Mouse (Mus musculus) ES-Bruce4 (cell line): ENCODE results near the gene Kti12. TPM values are rescaled to one million over a fixed set of nuclear protein-coding genes. Genes with fewer than 3 reads are reported as not detected.
A peak's percentile ranks its signal among the peaks of the same experiment; 100 is the strongest.

Experiments used
- H3K27ac ChIP-seq: 2 replicates; pipeline ENCODE4 v1.5.1; 2012; ENCODE audit warnings: low read length, inconsistent platforms; ENCODE audit not compliant: insufficient read depth
- H3K27me3 ChIP-seq: 2 replicates; pipeline ENCODE4 v1.6.1; 2012; ENCODE audit warnings: mild to moderate bottlenecking, low read length, inconsistent platforms; ENCODE audit not compliant: control insufficient read depth, poor library complexity, insufficient read depth, severe bottlenecking
- H3K36me3 ChIP-seq: 2 replicates; pipeline ENCODE4 v1.6.1; 2012; ENCODE audit warnings: inconsistent platforms, mild to moderate bottlenecking, low read length, moderate library complexity; ENCODE audit not compliant: control insufficient read depth, poor library complexity, insufficient read depth, severe bottlenecking
- H3K4me1 ChIP-seq: one replicate; pipeline ENCODE4 v1.8.1; 2011; ENCODE audit warnings: low read length; ENCODE audit not compliant: control insufficient read depth, insufficient read depth
- H3K4me3 ChIP-seq: 2 replicates; pipeline ENCODE4 v1.5.1; 2011; ENCODE audit warnings: low read depth, mild to moderate bottlenecking, low read length
- H3K9ac ChIP-seq: 2 replicates; pipeline ENCODE4 v1.6.1; 2012; ENCODE audit warnings: low read depth, mild to moderate bottlenecking, inconsistent platforms; ENCODE audit not compliant: poor library complexity, severe bottlenecking
- H3K9me3 ChIP-seq: replicated peaks from 2 replicates; pipeline ENCODE4 v1.6.1; 2012; ENCODE audit warnings: mild to moderate bottlenecking, low read length, inconsistent platforms; ENCODE audit not compliant: control insufficient read depth, poor library complexity, insufficient read depth, severe bottlenecking
- CTCF ChIP-seq: IDR thresholded peaks from one replicate; pipeline ENCODE4 v1.8.1; 2011; ENCODE audit warnings: low read depth, low read length
- EP300 ChIP-seq: IDR thresholded peaks from 2 replicates; pipeline ENCODE4 v1.6.1; 2011; ENCODE audit warnings: low read depth, low read length; ENCODE audit not compliant: insufficient read depth
- POLR2A ChIP-seq: IDR thresholded peaks from one replicate; pipeline ENCODE4 v1.8.1; 2011; ENCODE audit warnings: low read length; ENCODE audit not compliant: insufficient read depth
- polyA plus RNA-seq: library from polyadenylated mRNA; stranded (reverse); fragments of >200 nt; gene quantifications from 2 replicates; pipeline ENCODE4 v1.2.4, GENCODE M21; 2011; ENCODE audit warnings: low read depth; ENCODE audit not compliant: missing spikeins, insufficient read depth, insufficient read length

Gene Kti12
- polyA plus RNA-seq, 1 experiment, result 20.7 TPM

- no peaks in the 10 kb centered on the region for H3K27me3 ChIP-seq
- peak within 1 kb of the TSS; percentile 74 for H3K9ac ChIP-seq
- no peaks in the 10 kb centered on the region for H3K9me3 ChIP-seq
- TF ChIP-seq POLR2A (no peak), CTCF (no peak), EP300 (no peak)
- peaks cover 19% of the 10 kb centered on the region; the same call in 1 of the 2 replicates for H3K36me3 ChIP-seq
- no peaks in the 10 kb centered on the region for H3K4me1 ChIP-seq
- peak within 1 kb of the TSS; percentile 73 for H3K4me3 ChIP-seq
- H3K27ac ChIP-seq, result no peak within 1 kb of the TSS
These were observed 892 bp downstream of the Kti12 start, which contains the start of gene A730015C16Rik for GRCm38 (mm10) chr4:108848505-108848848. TSS of gene A730015C16Rik (minus strand) at chr4:108848619.

- no peak overlapping the region for H3K27ac ChIP-seq
- H3K9ac ChIP-seq, result no peak overlapping the region
- no peaks in the 10 kb centered on the region for H3K27me3 ChIP-seq
- TF ChIP-seq CTCF (no peak), POLR2A (no peak), EP300 (no peak)
- H3K4me3 ChIP-seq, result no peak overlapping the region
- H3K36me3 ChIP-seq, result 0 out of 2 replicates have a peak, but pooled peaks cover 2% of the 10 kb centered on the region
- H3K9me3 ChIP-seq, result no peaks in the 10 kb centered on the region
- H3K4me1 ChIP-seq, result no peaks in the 10 kb centered on the region
These were observed 19.2 kb downstream of the Kti12 start for GRCm38 (mm10) chr4:108866806-108867205.

- Histone ChIP-seq H3K27me3 (no peaks in the 10 kb centered on the region), H3K4me3 (no peak overlapping the region), H3K4me1 (no peaks in the 10 kb centered on the region), H3K9me3 (no peaks in the 10 kb centered on the region), H3K36me3 (no peaks in the 10 kb centered on the region), H3K27ac (no peak overlapping the region), H3K9ac (no peak overlapping the region)
- peak; percentile 81 for TF ChIP-seq CTCF
- TF ChIP-seq POLR2A, result no peak
These were observed 22.3 kb downstream of the Kti12 start for GRCm38 (mm10) chr4:108869730-108870374.

- H3K9ac ChIP-seq, result no peak overlapping the region
- H3K36me3 ChIP-seq, result no peaks in the 10 kb centered on the region
- no peak overlapping the region for H3K4me3 ChIP-seq
- H3K27me3 ChIP-seq, result no peaks in the 10 kb centered on the region
- TF ChIP-seq POLR2A (no peak), CTCF (no peak), EP300 (no peak)
- H3K9me3 ChIP-seq, result no peaks in the 10 kb centered on the region
- H3K27ac ChIP-seq, result no peak overlapping the region
- no peaks in the 10 kb centered on the region for H3K4me1 ChIP-seq
These were observed 26.2 kb downstream of the Kti12 start for GRCm38 (mm10) chr4:108873746-108874145.

GRCm38 (mm10) chr4:108877901-108878300, 30.3 kb downstream of the Kti12 start:
- no peaks in the 10 kb centered on the region for H3K36me3 ChIP-seq
- H3K4me3 ChIP-seq, result no peak overlapping the region
- H3K9ac ChIP-seq, result no peak overlapping the region
- TF ChIP-seq EP300, result no peak
- TF ChIP-seq CTCF, result no peak
- TF ChIP-seq POLR2A, result no peak
- H3K27ac ChIP-seq, result no peak overlapping the region
- H3K9me3 ChIP-seq, result no peaks in the 10 kb centered on the region
- H3K27me3 ChIP-seq, result no peaks in the 10 kb centered on the region
- H3K4me1 ChIP-seq, result no peaks in the 10 kb centered on the region

- no peaks in the 10 kb centered on the region for H3K27me3 ChIP-seq
- TF ChIP-seq CTCF, result no peak
- TF ChIP-seq EP300, result no peak
- TF ChIP-seq POLR2A, result no peak
- H3K27ac ChIP-seq, result no peak within 1 kb of the TSS
- peak within 1 kb of the TSS; percentile 74 for H3K4me3 ChIP-seq
- H3K9me3 ChIP-seq, result no peaks in the 10 kb centered on the region
- no peaks in the 10 kb centered on the region for H3K36me3 ChIP-seq
- no peaks in the 10 kb centered on the region for H3K4me1 ChIP-seq
- peak within 1 kb of the TSS; percentile 8 for H3K9ac ChIP-seq
These were observed 31.6 kb downstream of the Kti12 start, which contains the start of gene Rab3b for GRCm38 (mm10) chr4:108878963-108879822. TSS of gene Rab3b (plus strand) at chr4:108879063.
